Mouse (Mus musculus): ENCODE data around the gene Hsd11b2.

GRCm38 (mm10) chr8:105538940-105539339, 20.4 kb downstream of the Hsd11b2 start:
- TF ChIP-seq CTCF (IDR thresholded peaks at IDR 0.05; ENCODE audit: low read depth) (no peak), EP300 (IDR thresholded peaks at IDR 0.05; ENCODE audit: low read depth) (no peak)
